In the genomic region with DNA sequence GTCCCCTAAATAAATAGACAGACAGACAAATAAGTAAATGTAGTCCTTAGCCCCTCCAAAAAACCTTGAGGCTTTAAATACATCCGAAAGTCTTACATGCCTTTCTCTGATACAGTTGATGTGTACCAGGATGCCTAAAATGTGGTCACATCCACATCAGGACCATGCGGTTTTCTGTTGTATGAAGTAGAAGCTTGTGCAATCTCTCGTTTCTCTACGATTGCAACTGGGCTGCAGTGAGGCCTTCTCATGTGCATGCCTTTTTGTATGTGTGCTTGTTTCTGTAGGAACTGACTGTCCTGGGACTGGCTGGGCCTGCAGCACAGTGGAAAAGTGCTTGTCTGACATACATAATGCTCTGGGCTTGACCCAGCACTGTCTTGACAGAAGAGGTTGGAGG, we compare ENCODE assay signal across 19 mouse cellular contexts.
"Had no signal": no experiment of that assay in that cellular context is flagged by ENCODE, and none has a peak within 500 bp of the region (broad histone marks: within the 10 kb centered on the region; RNA-seq: fewer than 3 reads in every experiment).

No protein-coding gene starts in this region.

- H3K36me3 ChIP-seq: midbrain, embryonic 10.5 days; midbrain, embryonic 12.5 days; neural tube, embryonic 13.5 days; neural tube, embryonic 15.5 days had no signal

- H3K4me3 ChIP-seq: midbrain, embryonic 10.5 days; midbrain, embryonic 12.5 days; myocyte; neural tube, embryonic 13.5 days; neural tube, embryonic 15.5 days had no signal

- H3K4me2 ChIP-seq: lung, embryonic 14.5 days; midbrain, embryonic 12.5 days; neural tube, embryonic 13.5 days; neural tube, embryonic 15.5 days had no signal

- H3K27ac ChIP-seq: midbrain, embryonic 10.5 days; midbrain, embryonic 12.5 days; neural tube, embryonic 13.5 days; neural tube, embryonic 15.5 days had no signal

- DNase-seq: lung, adult 18-20 months; lung, embryonic 14.5 days; lung, postnatal 10 days; lung, postnatal 4 days; midbrain, embryonic 14.5 days; retina, postnatal 1 day; right cerebral cortex, adult 18-20 months; right cerebral cortex, postnatal 25 days; right cerebral cortex, postnatal 4 days; spleen, adult 18-20 months; thymus, adult 18-20 months; thymus, postnatal 14 days; thymus, postnatal 36 days had no signal

- ATAC-seq: midbrain, embryonic 16.5 days had no signal

- H3K27me3 ChIP-seq: midbrain, embryonic 12.5 days; neural tube, embryonic 13.5 days; neural tube, embryonic 15.5 days had no signal

- H3K4me1 ChIP-seq: midbrain, embryonic 10.5 days; midbrain, embryonic 12.5 days had no signal

- H3K9ac ChIP-seq: lung, embryonic 14.5 days; midbrain, embryonic 12.5 days; neural tube, embryonic 13.5 days; neural tube, embryonic 15.5 days had no signal

- H3K9me3 ChIP-seq: midbrain, embryonic 10.5 days; midbrain, embryonic 12.5 days; neural tube, embryonic 13.5 days; neural tube, embryonic 15.5 days had no signal
